Mouse (Mus musculus): ENCODE data around the gene Lep.

The Lep gene

GRCm38 (mm10) chr6:29059846-29060685 is at the start of gene Lep:
Lep (plus strand) TSS chr6:29060220.
- no peak for DNase-seq (ENCODE audit: low spot score)

GRCm38 (mm10) chr6:29011651-29012050 is 48.4 kb upstream of the Lep start:
- DNase-seq (ENCODE audit: low spot score): no peak

DNA sequence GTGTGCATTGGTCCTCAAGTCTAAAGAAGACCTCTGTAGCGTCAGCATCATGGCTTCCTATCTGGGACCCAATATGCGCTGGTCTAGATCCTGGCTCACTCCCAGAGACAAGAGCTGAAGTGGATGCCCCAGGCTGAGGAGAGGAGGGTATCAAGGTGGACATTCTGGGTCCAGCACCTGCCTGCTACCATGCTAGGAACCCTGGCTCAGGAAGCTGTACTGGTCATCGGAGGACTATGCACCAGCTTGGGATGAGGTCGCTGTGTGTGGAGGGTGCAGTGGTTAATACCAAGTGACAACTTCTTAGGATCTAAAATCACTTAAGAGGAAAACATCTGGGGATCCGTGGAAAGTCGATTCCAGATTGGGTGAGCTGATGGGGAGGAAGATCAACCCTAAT is 46.8 kb upstream of the Lep start:
- no peak for DNase-seq (ENCODE audit: low spot score)

DNA sequence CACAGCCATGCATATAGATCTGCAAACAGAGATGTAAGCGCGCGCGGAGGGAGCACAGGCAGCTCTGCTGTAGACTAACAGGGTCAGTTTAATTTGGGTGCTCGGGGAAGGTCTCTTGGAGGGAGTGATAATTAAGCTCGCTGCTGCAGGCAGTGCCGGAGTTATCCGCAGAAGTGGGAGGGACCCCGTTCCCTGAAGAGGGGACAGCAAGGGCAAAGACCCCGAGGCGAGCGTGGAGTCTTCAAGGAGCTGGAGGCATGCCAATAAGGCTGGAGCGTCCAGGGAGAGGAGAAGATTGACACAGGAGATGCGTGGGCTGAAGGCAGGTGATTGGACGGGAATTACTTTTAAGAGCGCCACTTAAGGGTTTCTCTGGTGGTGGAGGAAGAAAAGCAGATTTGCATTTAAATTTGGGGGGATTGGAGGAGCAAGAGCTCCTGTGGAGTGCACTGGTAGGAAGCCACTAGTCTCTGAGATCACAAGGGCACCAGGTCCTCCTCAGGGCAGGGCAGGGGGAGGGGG is 43.1 kb upstream of the Lep start:
- DNase-seq (ENCODE audit: low spot score): no peak

- DNase-seq (ENCODE audit: low spot score): no peak
Measured at GRCm38 (mm10) chr6:29019756-29020720, 40.0 kb upstream of the Lep start.

GRCm38 (mm10) chr6:29020937-29021336 is 39.1 kb upstream of the Lep start:
- no peak for DNase-seq (ENCODE audit: low spot score)

GRCm38 (mm10) chr6:29021501-29021900 is 38.5 kb upstream of the Lep start:
- no peak for DNase-seq (ENCODE audit: low spot score)

- no peak for DNase-seq (ENCODE audit: low spot score)
Measured at GRCm38 (mm10) chr6:29022115-29022514, 37.9 kb upstream of the Lep start.

DNA sequence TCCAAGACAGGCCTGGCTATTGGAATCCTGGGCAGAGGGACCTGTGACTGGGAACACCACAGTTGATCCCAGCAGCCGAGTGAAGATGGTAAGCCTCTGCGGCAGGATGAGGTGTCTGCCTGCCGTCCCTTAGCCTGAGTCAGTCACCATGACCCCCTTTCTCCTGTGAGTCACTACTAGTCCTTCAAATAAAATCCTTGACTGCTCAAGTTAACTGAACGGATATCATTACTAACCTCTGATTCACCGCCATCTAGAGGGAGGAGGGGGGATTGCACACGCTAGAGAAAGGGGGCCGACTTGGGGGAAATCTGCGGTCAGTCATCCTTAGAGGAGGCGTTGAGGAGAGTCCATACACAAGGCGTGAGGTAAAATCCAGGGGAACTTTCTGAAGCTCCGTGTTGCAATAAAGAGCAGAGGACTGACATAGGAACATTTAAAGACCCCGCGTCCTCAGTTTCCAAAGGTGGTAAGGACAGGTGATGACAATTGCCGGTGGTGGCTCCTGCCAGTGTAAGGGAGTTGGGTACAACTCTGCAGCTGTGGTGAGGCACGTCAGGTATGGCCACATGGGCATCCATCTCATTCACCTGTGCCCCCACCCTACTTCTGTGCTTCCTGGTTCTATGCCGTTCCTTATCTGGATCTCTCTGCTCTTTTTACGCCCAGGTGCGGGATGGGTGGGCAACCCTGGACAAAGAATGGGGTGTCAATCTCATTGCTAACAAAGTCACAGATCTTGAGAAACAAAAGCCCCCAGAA is 36.6 kb upstream of the Lep start:
- DNase-seq (ENCODE audit: low spot score): no peak

GRCm38 (mm10) chr6:29024000-29024417 is 36.0 kb upstream of the Lep start:
- DNase-seq (ENCODE audit: low spot score): no peak

DNA sequence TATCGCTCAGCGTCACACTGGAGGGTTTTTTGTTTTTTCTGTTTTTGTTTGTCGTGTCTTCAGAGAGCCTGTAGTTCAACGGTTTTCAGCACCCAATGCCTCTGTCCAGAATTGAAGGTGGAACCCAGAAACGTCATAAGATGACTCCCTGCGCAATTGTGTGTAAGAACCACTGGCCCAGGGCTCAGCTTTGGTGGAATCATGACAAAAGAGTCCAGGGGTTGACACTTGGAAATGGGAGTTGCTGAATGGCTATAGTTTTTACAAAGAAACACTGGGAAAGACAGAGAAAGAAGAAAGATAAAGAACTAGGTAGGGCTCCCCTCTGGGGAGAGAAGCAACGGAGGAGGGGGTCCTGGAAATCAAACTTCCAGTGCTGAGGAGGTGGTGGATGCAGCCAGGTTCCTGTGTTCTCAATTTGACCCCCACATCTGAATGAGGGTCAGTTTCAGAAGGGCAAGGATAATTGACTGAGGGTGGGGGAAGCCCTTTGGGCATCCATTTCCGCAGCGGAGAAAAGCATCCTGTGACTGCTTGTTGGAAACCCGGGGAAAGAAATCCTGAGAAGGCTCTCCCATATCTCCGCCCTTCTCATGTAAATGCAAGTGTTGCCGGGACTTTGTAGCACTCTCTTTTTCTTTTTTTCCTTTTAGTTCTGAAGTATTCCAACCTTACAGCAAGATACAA is 34.1 kb upstream of the Lep start:
- DNase-seq (ENCODE audit: low spot score): no peak

DNA sequence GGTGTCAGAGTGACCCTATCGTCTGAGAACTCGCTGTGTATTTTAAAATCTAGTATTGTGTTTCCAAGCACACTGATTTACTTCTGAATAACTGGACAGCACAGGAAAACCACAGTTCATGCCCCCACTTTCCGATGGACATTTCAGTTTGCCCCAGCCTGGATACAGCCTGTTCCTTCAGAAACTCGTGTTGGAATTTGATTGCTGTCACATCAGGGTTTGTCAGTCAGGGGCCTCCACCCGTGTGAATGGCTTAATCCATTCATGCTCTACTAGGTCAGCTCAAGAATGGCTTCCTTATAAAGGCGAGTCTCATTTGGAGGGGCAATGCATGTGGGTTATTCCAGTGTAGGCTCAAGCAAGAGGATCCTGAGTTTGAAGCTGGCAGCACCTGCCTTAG is 33.3 kb upstream of the Lep start:
- DNase-seq (ENCODE audit: low spot score): no peak

DNA sequence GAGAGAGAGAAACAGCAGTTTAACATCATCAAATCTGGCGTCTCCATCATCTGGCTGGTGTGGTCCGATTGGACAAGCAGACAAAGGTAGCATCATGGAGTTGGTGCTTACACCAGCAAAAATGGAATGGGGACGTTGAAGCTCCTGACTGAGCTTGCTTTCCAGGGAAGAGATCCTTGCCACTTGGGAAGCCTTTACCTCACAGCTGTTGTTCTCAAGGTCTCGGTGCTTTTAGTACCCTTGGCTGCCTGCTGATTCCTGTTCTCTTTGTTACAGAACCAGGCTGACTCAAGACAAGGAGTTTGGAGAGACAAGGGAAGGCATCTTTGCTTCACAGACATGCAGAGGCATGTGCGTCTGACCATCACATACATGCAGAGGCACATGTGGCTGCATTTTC is 31.9 kb upstream of the Lep start:
- no peak for DNase-seq (ENCODE audit: low spot score)

- DNase-seq (ENCODE audit: low spot score): no peak
Measured at GRCm38 (mm10) chr6:29029521-29029920, 30.5 kb upstream of the Lep start.

GRCm38 (mm10) chr6:29031216-29031615 is 28.8 kb upstream of the Lep start:
- no peak for DNase-seq (ENCODE audit: low spot score)

- DNase-seq (ENCODE audit: low spot score): no peak
Measured at GRCm38 (mm10) chr6:29031704-29032310, 28.2 kb upstream of the Lep start.

- no peak for DNase-seq (ENCODE audit: low spot score)
Measured at GRCm38 (mm10) chr6:29032411-29032810, 27.6 kb upstream of the Lep start.

DNA sequence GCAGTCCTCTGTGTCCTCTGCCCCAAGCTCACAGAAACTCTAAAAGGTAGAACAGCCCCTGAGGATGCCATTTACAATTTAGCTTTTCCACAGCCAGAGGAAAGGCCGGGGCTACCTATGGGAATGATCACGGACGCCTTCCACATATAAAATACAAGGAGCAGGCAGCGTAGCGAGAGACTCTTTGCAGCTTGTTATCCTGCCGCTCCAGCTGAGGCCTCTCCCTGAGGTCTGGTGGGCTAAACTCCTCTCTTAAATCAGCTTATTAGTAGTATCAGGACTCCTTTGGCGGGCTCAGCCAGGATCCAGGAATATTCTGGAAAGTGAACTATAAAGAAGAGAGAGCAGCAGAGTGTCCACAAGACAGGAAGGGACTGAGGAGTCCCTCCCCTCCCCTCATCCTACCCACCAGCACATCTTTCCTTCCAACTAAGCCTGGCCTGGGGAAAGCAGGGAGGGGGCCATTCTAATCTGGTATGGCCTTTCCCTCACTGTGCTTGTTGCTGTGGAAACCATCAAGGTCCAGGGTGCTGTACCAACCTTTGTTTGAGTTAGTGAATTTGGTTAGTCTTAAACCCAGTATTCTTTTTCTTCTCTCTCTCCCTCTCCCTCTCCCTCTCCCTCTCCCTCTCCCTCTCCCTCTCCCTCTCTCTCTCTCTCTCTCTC is 25.9 kb upstream of the Lep start:
- no peak for DNase-seq (ENCODE audit: low spot score)

DNA sequence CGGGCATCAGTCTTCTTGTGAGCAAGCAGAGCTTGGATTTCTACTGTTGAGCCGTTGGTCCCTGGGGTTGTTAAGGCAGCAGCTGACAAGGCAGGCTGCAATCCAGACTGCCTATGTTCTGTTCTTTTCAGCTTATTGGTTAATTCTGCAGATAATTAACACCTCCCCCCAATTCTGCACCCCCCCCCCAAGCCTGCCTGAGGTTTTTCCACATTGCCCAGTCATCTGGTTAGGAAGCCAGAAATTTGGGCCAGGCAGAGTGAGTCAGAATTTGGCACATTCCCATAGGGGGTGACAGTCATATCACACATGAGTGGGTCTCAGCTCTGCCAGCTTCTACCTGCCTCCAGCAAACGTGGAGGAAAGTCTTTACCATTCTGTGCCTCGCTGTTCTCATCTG is 23.3 kb upstream of the Lep start:
- DNase-seq (ENCODE audit: low spot score): no peak

DNA sequence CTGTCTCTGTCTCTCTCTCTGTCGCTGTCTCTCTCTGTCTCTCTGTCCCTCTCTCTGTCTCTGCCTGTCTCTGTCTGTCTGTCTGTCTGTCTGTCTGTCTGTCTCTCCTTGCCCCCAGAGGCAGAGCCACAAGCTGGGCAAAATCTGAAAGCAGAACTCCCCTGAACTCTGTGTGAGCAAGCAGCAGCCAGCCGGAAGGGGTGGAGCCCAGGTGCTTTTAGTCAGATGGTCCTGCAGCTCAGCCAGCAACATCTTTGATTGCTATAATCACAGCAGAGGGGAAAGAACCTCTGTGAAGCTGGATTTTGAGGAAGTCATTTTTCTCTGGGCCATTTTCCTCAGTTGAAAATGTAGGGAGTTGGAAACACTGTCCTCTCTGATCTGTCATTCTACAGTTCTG is 19.8 kb upstream of the Lep start:
- no peak for DNase-seq (ENCODE audit: low spot score)

Measured in urinary bladder, postnatal 10 days (tissue).